Mouse (Mus musculus) lung, adult 2 months (tissue): Measurements from ENCODE around the gene Adtrp. TPM values are rescaled to one million over a fixed set of nuclear protein-coding genes. Genes with fewer than 3 reads are reported as not detected.

Source experiments
- DNase-seq: peaks from one replicate; pipeline ENCODE4 v3.0.0; 2022
- H3K4me1 ChIP-seq: fragments of 200-500 bp; 2 replicates; pipeline ENCODE4 v1.6.1; 2011; ENCODE audit warnings: low read length; ENCODE audit not compliant: control insufficient read depth, insufficient read depth
- H3K4me3 ChIP-seq: fragments of 200-500 bp; replicated peaks from 2 replicates; pipeline ENCODE3; 2011; ENCODE audit warnings: low read depth, mild to moderate bottlenecking, control low read depth, low read length; ENCODE audit errors: extremely low read depth
- CTCF ChIP-seq: fragments of 200-500 bp; IDR thresholded peaks from 2 replicates; pipeline ENCODE4 v1.5.1; 2011; ENCODE audit warnings: mild to moderate bottlenecking, low read length, control low read depth; ENCODE audit not compliant: insufficient read depth
- POLR2A ChIP-seq: fragments of 200-500 bp; IDR thresholded peaks from 2 replicates; pipeline ENCODE4 v1.6.1; 2011; ENCODE audit warnings: low read depth, mild to moderate bottlenecking, control low read depth, low read length, borderline replicate concordance; ENCODE audit errors: extremely low read depth
- WGBS: fragments of 180-500 bp; shearing (Covaris S2); methylation state at CpG from one replicate; pipeline ENCODE4 v1.1.7; 2018; 5-methylcytosine and 5-hydroxymethylcytosine counted together
- polyA plus RNA-seq: library from polyadenylated mRNA; depleted of rRNA; stranded (reverse); fragments of >200 nt; gene quantifications from 2 replicates; pipeline ENCODE4 v1.2.3, GENCODE M21; 2012; rRNA removed

The Adtrp gene
- polyA plus RNA-seq, 1 experiment, result 4.3 TPM

DNA sequence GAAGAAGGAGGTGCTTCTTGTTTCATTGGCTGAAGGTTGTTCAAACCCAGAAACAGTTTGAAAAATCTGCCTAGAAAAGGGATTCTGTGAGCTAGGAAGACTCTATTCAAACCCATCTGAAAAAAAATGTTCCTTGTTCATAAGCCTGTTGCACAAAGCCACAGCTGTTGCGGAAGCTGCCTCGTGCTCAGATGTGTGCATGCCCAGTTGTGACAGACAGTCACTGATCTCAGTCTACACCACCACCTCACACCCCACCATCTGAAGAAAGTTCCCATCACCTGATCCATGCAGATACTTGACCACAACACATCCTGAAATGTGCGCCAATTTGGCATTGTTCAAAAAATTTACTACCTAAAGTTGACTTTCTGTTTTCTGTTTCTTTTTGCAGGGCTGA lies 119.7 kb downstream of the Adtrp start:
- 85% methylated on average over 3 of the region's 3 CpGs for WGBS

DNA sequence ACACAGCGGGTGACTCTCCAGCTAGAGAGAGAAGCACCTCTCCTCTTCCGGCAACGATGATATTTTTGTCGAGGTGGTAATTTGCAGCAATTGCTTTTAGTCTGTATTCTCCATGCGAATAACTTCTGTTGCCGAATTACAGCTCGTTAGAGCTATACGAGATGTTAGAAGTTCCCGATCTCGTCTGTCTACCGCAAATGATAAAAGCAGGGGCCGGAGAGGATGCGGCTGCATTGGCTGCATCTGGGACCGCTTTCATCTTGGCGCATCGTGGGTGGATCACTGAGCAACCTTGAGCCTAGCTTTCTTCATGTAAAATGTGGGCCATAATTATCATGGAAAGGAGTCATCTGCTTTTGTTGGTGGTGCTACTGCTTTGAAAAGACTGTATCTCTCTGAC lies 128.2 kb downstream of the Adtrp start:
- H3K4me3 ChIP-seq, result no peak overlapping the region
- 95% methylated on average over 16 of the region's 16 CpGs for WGBS
- no peak for DNase-seq
- no peaks in the 10 kb centered on the region for H3K4me1 ChIP-seq
- TF ChIP-seq CTCF (no peak), POLR2A (no peak)

More for the DNA sequence above, 119.7 kb downstream of the Adtrp start:
- TF ChIP-seq CTCF, result no peak
- TF ChIP-seq POLR2A, result no peak
- no peak overlapping the region for H3K4me3 ChIP-seq
- H3K4me1 ChIP-seq, result no peaks in the 10 kb centered on the region
- no peak for DNase-seq

DNA sequence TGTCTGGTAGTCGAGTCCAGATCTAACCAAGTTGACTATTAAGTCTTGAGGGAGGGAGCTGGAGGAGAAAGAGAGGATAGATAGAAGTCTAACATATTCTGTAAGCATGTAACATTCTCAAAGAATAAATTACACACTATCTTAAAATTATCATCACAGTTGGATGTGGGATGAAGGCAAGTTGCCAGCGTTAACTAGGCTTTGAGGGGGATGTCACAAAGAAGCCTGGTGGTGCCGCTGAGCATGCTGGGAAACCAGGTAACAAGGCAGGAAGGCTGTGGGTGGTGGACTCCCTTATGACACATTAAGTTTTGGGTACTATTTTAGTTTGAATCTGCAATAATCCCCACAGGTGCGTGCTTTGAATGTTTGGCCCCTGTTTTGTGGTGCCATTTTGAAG lies 129.4 kb downstream of the Adtrp start:
- no peak for DNase-seq
- Histone ChIP-seq H3K4me3 (no peak overlapping the region), H3K4me1 (no peaks in the 10 kb centered on the region)
- TF ChIP-seq POLR2A (no peak), CTCF (no peak)
- 94% methylated on average over 4 of the region's 4 CpGs for WGBS

Other genes starting within 250 kb of the Adtrp start
- 5.4 and 6.6 TPM in 2 replicates for gene Tmem170b, start 241.8 kb downstream of the Adtrp start, polyA plus RNA-seq
- 35.9 and 41.8 TPM in 2 replicates for gene Hivep1, start 204.3 kb upstream of the Adtrp start, polyA plus RNA-seq